Mouse (Mus musculus) spleen, adult 10 weeks (tissue): ENCODE results near the gene Rac2. TPM values are rescaled to one million over a fixed set of nuclear protein-coding genes. Genes with fewer than 3 reads are reported as not detected.

Experiments used
- polyA plus RNA-seq: library from polyadenylated mRNA; stranded (reverse); fragments of 350-450 nt; fragmentation: Illumina TruSeq; extraction: RNeasy Lipid Tissue Mini Kit (QIAGEN cat#74804); gene quantifications from one replicate; pipeline ENCODE4 v1.2.3, GENCODE M21; 2015; ENCODE audit warnings: low replicate concordance; ENCODE audit not compliant: insufficient read depth

Rac2 gene
- 232 TPM for polyA plus RNA-seq

DNA sequence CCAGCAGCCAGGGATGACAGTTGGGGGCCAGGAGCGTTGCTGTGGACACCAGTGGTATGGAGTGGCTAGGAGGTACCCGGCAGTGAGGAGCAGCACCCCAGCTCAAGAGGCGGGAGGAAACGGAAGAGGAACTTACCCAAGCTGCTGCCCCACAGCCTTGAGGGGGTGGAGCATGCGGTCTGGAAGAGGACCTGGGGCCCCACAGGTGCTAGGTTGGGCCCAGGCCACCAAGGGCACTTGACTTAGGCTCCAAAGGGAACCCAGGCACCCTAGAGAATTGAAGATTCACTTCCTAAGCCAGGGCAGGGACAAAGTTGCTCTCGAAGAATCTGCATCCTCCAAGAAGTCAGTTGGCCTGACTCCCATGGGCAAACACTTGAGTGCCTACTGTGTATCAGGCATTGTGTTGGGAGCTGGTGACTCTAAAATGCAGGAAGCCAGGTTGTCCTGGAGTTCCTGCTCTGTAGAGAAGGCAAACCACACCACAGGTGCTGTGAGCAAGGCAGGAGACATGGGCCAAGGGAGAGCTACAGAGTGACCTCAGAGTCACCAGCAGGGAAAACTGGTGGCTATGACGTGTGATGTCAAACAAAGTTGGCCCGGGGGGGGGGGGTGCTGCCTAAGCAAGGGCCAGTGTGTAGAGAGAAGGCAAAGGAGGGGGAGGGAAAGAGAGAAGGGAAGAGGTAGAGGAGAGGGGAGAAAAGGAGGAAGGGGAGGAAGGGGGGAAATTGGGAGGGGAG, at the start of gene Rac2:
TSS of gene Rac2 (minus strand) at position 126 of the 740 bp plus-strand sequence.

DNA sequence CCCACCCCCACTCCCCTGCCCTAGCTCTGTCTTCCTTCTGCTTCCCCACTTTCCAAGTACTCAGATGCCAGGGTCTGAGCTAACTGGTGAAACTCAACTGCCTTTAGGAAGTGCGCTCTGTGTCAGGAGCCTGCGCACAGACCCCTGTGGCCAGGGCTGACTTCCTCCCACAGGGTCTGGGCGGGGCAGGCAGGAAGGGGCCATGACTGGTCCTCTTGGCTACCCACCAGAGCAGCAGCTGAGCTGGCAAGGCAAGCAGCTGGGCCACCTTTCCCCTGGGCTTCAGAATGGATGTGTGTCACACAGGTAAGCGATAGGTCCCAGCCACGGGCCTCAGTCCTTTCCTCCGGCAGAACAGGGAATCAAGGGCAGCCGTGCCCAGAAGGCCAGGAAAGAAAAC, 24.3 kb upstream of the Rac2 start, which contains the start of gene Cyth4:
TSS of gene Cyth4 (plus strand) at position 134 of the 400 bp plus-strand sequence.

DNA sequence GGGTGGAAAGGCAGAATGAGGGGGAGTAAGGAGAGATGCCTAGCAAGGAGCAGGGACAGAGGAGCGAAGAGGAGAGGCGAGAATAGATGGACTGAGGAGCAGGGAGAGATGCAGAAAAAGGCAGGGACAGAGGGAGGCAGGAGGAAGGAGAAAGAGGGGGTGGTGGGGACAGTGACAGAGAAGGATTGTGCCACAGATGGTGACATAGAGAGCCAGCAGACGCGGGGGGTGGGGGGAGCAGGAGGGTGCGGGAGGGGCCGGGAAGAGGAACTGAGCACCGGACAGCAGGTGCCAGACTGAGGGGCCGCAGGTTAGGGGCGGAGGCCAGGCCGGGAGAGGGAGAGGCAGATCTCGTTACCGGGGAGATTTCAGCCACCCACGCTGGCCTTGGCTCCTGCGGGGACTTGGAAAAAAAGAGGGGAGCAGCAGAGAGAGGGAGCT, 28.0 kb downstream of the Rac2 start, which contains the start of gene Sstr3:
TSS of gene Sstr3 (minus strand) at position 125 of the 441 bp plus-strand sequence.

DNA sequence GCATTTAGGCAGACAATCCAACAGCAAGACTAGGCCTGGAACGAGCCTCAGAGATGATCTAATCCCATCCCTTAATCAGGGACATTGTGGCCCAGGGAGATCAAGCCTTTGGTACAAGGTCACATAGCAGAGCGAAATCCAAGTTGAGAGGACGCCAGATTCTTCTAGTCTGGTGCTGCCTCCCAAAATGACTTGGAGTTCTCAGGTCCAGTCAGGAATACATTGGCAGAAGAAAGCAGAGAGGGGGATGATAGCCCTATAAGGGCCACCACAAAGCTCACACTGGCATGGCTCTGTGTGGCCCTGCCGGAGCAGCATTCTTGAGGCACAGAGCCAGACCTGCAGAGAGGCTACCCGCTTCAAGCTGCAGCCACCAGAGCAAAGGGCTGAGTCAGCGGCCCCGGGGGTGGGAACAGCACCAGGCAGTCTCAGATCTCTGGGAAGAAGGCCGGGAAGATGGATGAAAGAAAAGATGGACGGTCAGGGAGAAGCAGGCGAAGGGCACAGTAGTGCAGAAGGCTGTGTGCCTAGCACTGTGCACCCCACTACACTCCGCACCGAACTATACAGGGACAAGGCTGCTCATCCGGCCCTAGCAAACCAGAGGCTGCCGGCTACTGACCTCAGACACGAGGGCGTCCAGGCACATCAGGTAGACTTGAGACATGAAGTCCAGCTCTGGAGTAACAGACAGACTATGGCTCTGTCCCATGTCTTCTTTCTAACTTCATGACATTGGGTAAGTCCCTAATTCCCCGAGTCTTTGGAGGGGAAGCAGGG, 41.7 kb downstream of the Rac2 start, which contains the start of gene C1qtnf6:
TSS of gene C1qtnf6 (minus strand) at position 746 of the 780 bp plus-strand sequence.

Other genes with a start within 250 kb of the Rac2 start
- 60.7 TPM for gene Csf2rb, start 247.0 kb downstream of the Rac2 start, polyA plus RNA-seq
- not detected for gene Tex33, start 176.9 kb downstream of the Rac2 start, polyA plus RNA-seq
- gene Tst, start 166.9 kb downstream of the Rac2 start, polyA plus RNA-seq, result 3.3 TPM
- gene Mpst, start 166.4 kb downstream of the Rac2 start, polyA plus RNA-seq, result 8.1 TPM
- gene Kctd17, start 144.2 kb downstream of the Rac2 start, polyA plus RNA-seq, result 10.1 TPM
- not detected for gene Tmprss6, start 104.1 kb downstream of the Rac2 start, polyA plus RNA-seq
- 38.7 TPM for gene Il2rb, start 77.5 kb downstream of the Rac2 start, polyA plus RNA-seq
- gene C1qtnf6, start 41.4 kb downstream of the Rac2 start, polyA plus RNA-seq, result 8.9 TPM
- gene Sstr3, start 28.1 kb downstream of the Rac2 start, polyA plus RNA-seq, result not detected
- 128 TPM for gene Cyth4, start 24.3 kb upstream of the Rac2 start, polyA plus RNA-seq
- 0.08 TPM for gene Elfn2, start 146.0 kb upstream of the Rac2 start, polyA plus RNA-seq
- gene Mfng, start 200.7 kb upstream of the Rac2 start, polyA plus RNA-seq, result 33.7 TPM
- 0.91 TPM for gene Card10, start 230.3 kb upstream of the Rac2 start, polyA plus RNA-seq